Mouse (Mus musculus): ENCODE results near the gene Msrb1. TPM values are rescaled to one million over a fixed set of nuclear protein-coding genes. Genes with fewer than 3 reads are reported as not detected.

Gene Msrb1
- polyA plus RNA-seq, 1 experiment = 11.1 TPM

- TF ChIP-seq GATA1 (IDR thresholded peaks at IDR 0.05; ENCODE audit: low read length) = no peak
Measured at GRCm38 (mm10) chr17:24733434-24734050, 2.9 kb upstream of the Msrb1 start.

- TF ChIP-seq GATA1 (IDR thresholded peaks at IDR 0.05; ENCODE audit: low read length) = no peak
Measured at GRCm38 (mm10) chr17:24734513-24734912, 1.9 kb upstream of the Msrb1 start.

GRCm38 (mm10) chr17:24735446-24735845 is 996 bp upstream of the Msrb1 start:
- TF ChIP-seq GATA1 (IDR thresholded peaks at IDR 0.05; ENCODE audit: low read length) = no peak

- no peak for TF ChIP-seq GATA1 (IDR thresholded peaks at IDR 0.05; ENCODE audit: low read length)
Measured at GRCm38 (mm10) chr17:24737135-24737810, 831 bp downstream of the Msrb1 start.

GRCm38 (mm10) chr17:24738238-24738637 is 1.8 kb downstream of the Msrb1 start:
- TF ChIP-seq GATA1 (IDR thresholded peaks at IDR 0.05; ENCODE audit: low read length) = no peak

GRCm38 (mm10) chr17:24739926-24740325 is 3.5 kb downstream of the Msrb1 start:
- no peak for TF ChIP-seq GATA1 (IDR thresholded peaks at IDR 0.05; ENCODE audit: low read length)

GRCm38 (mm10) chr17:24742307-24742706 is 5.9 kb downstream of the Msrb1 start:
- TF ChIP-seq GATA1 (IDR thresholded peaks at IDR 0.05; ENCODE audit: low read length) = no peak

- TF ChIP-seq GATA1 (IDR thresholded peaks at IDR 0.05; ENCODE audit: low read length) = no peak
Measured at GRCm38 (mm10) chr17:24743896-24744295, 7.5 kb downstream of the Msrb1 start.

GRCm38 (mm10) chr17:24744381-24744780 is 7.9 kb downstream of the Msrb1 start:
- no peak for TF ChIP-seq GATA1 (IDR thresholded peaks at IDR 0.05; ENCODE audit: low read length)

- no peak for TF ChIP-seq GATA1 (IDR thresholded peaks at IDR 0.05; ENCODE audit: low read length)
Measured at GRCm38 (mm10) chr17:24745526-24746497, 9.4 kb downstream of the Msrb1 start.

- no peak for TF ChIP-seq GATA1 (IDR thresholded peaks at IDR 0.05; ENCODE audit: low read length)
Measured at GRCm38 (mm10) chr17:24746986-24747385, 10.5 kb downstream of the Msrb1 start.

- no peak for TF ChIP-seq GATA1 (IDR thresholded peaks at IDR 0.05; ENCODE audit: low read length)
Measured at GRCm38 (mm10) chr17:24751528-24751927, 15.1 kb downstream of the Msrb1 start.

- TF ChIP-seq GATA1 (IDR thresholded peaks at IDR 0.05; ENCODE audit: low read length) = no peak
Measured at GRCm38 (mm10) chr17:24752415-24753394, 16.3 kb downstream of the Msrb1 start, which contains the start of gene Hs3st6. TSS of gene Hs3st6 (plus strand) at chr17:24752988.

- TF ChIP-seq GATA1 (IDR thresholded peaks at IDR 0.05; ENCODE audit: low read length) = no peak
Measured at GRCm38 (mm10) chr17:24757394-24757793, 21.0 kb downstream of the Msrb1 start.

GRCm38 (mm10) chr17:24761121-24761520 is 24.7 kb downstream of the Msrb1 start:
- no peak for TF ChIP-seq GATA1 (IDR thresholded peaks at IDR 0.05; ENCODE audit: low read length)

All from G1E-ER4 (cell line).